Mouse (Mus musculus): ENCODE measurements around the gene Enpp3. TPM values are rescaled to one million over a fixed set of nuclear protein-coding genes. Genes with fewer than 3 reads are reported as not detected.

Enpp3 gene
- polyA plus RNA-seq (2015; fragmentation: Nextera tagmentation; extraction: Ambion mirVana), result 6.1 and 6.4 TPM in 2 replicates

- Histone ChIP-seq H3K4me1 (no peaks in the 10 kb centered on the region), H3K36me3 (no peaks in the 10 kb centered on the region), H3K27me3 (no peaks in the 10 kb centered on the region), H3K27ac (replicated peaks) (no peak within 1 kb of the TSS), H3K9ac (no peak within 1 kb of the TSS), H3K4me2 (replicated peaks) (no peak within 1 kb of the TSS), H3K9me3 (replicated peaks) (no peaks in the 10 kb centered on the region), H3K4me3 (replicated peaks) (no peak within 1 kb of the TSS)
- 79% methylated on average over 1 of the region's 1 CpGs for WGBS
- ATAC-seq (ENCODE audit: insufficient number of reproducible peaks, low FRiP score, low TSS enrichment, low read depth), result no peak
Observed at GRCm38 (mm10) chr10:24842676-24843075, at the start of gene Enpp3. Enpp3 (minus strand) TSS chr10:24842823.

- peaks cover 80% of the 10 kb centered on the region for H3K36me3 ChIP-seq
- H3K9ac ChIP-seq, result no peak overlapping the region
- H3K27ac ChIP-seq (replicated peaks), result no peak overlapping the region
- H3K4me2 ChIP-seq (replicated peaks), result no peak overlapping the region
- no peaks in the 10 kb centered on the region for H3K9me3 ChIP-seq (replicated peaks)
- WGBS, result 93% methylated on average over 7 of the region's 7 CpGs
- H3K4me1 ChIP-seq, result no peaks in the 10 kb centered on the region
- no peaks in the 10 kb centered on the region for H3K27me3 ChIP-seq
- no peak for ATAC-seq (ENCODE audit: insufficient number of reproducible peaks, low FRiP score, low TSS enrichment, low read depth)
- H3K4me3 ChIP-seq (replicated peaks), result no peak overlapping the region
Observed at GRCm38 (mm10) chr10:24888343-24888742, 45.7 kb upstream of the Enpp3 start.

- no peaks in the 10 kb centered on the region for H3K4me1 ChIP-seq
- H3K9ac ChIP-seq, result no peak overlapping the region
- no peak overlapping the region for H3K27ac ChIP-seq (replicated peaks)
- no peaks in the 10 kb centered on the region for H3K9me3 ChIP-seq (replicated peaks)
- WGBS, result 80% methylated on average over 9 of the region's 9 CpGs
- H3K27me3 ChIP-seq, result no peaks in the 10 kb centered on the region
- H3K4me3 ChIP-seq (replicated peaks), result no peak overlapping the region
- no peak for ATAC-seq (ENCODE audit: insufficient number of reproducible peaks, low FRiP score, low TSS enrichment, low read depth)
- no peak overlapping the region for H3K4me2 ChIP-seq (replicated peaks)
- peaks cover 84% of the 10 kb centered on the region for H3K36me3 ChIP-seq
Observed at GRCm38 (mm10) chr10:24886008-24886407, 43.4 kb upstream of the Enpp3 start.

- Histone ChIP-seq H3K4me2 (replicated peaks) (no peak overlapping the region), H3K36me3 (peaks cover 64% of the 10 kb centered on the region), H3K27ac (replicated peaks) (no peak overlapping the region), H3K9me3 (replicated peaks) (no peaks in the 10 kb centered on the region), H3K27me3 (no peaks in the 10 kb centered on the region), H3K4me1 (0 out of 2 replicates have a peak, but pooled peaks cover 4% of the 10 kb centered on the region), H3K9ac (no peak overlapping the region), H3K4me3 (replicated peaks) (no peak overlapping the region)
- ATAC-seq (ENCODE audit: insufficient number of reproducible peaks, low FRiP score, low TSS enrichment, low read depth), result no peak
- 74% methylated on average over 4 of the region's 4 CpGs for WGBS
Observed at GRCm38 (mm10) chr10:24873624-24874023, 31.0 kb upstream of the Enpp3 start.

- Histone ChIP-seq H3K4me1 (0 out of 2 replicates have a peak, but pooled peaks cover 4% of the 10 kb centered on the region), H3K4me3 (replicated peaks) (peak within 1 kb of the TSS; percentile 98), H3K9ac (peak within 1 kb of the TSS; percentile 79), H3K27ac (replicated peaks) (no peak within 1 kb of the TSS), H3K4me2 (replicated peaks) (peak within 1 kb of the TSS; percentile 58), H3K36me3 (peaks cover 30% of the 10 kb centered on the region), H3K27me3 (no peaks in the 10 kb centered on the region), H3K9me3 (replicated peaks) (no peaks in the 10 kb centered on the region)
- WGBS, result under 1% methylated on average over 36 of the region's 36 CpGs
- peak; percentile 99 for ATAC-seq (ENCODE audit: insufficient number of reproducible peaks, low FRiP score, low TSS enrichment, low read depth)
Observed at GRCm38 (mm10) chr10:24869760-24870290, 27.2 kb upstream of the Enpp3 start, which contains the start of gene Med23. Med23 (plus strand) TSS chr10:24869986.

GRCm38 (mm10) chr10:24864434-24864833 is 21.8 kb upstream of the Enpp3 start:
- Histone ChIP-seq H3K36me3 (no peaks in the 10 kb centered on the region), H3K9ac (no peak overlapping the region), H3K27ac (replicated peaks) (no peak overlapping the region), H3K4me2 (replicated peaks) (no peak overlapping the region), H3K9me3 (replicated peaks) (no peaks in the 10 kb centered on the region), H3K4me1 (no peaks in the 10 kb centered on the region), H3K4me3 (replicated peaks) (no peak overlapping the region), H3K27me3 (no peaks in the 10 kb centered on the region)
- WGBS, result 67% methylated on average over 6 of the region's 6 CpGs
- no peak for ATAC-seq (ENCODE audit: insufficient number of reproducible peaks, low FRiP score, low TSS enrichment, low read depth)

GRCm38 (mm10) chr10:24863146-24863545 is 20.5 kb upstream of the Enpp3 start:
- Histone ChIP-seq H3K9me3 (replicated peaks) (no peaks in the 10 kb centered on the region), H3K4me2 (replicated peaks) (no peak overlapping the region), H3K4me3 (replicated peaks) (no peak overlapping the region), H3K36me3 (no peaks in the 10 kb centered on the region), H3K9ac (no peak overlapping the region), H3K27ac (replicated peaks) (no peak overlapping the region), H3K27me3 (no peaks in the 10 kb centered on the region), H3K4me1 (no peaks in the 10 kb centered on the region)
- WGBS, result 63% methylated on average over 2 of the region's 2 CpGs
- ATAC-seq (ENCODE audit: insufficient number of reproducible peaks, low FRiP score, low TSS enrichment, low read depth), result no peak

GRCm38 (mm10) chr10:24841998-24842397 is 625 bp downstream of the Enpp3 start:
- no peak overlapping the region for H3K4me3 ChIP-seq (replicated peaks)
- WGBS, result 26% methylated on average over 2 of the region's 2 CpGs
- H3K4me2 ChIP-seq (replicated peaks), result no peak overlapping the region
- H3K9me3 ChIP-seq (replicated peaks), result no peaks in the 10 kb centered on the region
- no peaks in the 10 kb centered on the region for H3K4me1 ChIP-seq
- H3K9ac ChIP-seq, result no peak overlapping the region
- H3K27ac ChIP-seq (replicated peaks), result no peak overlapping the region
- ATAC-seq (ENCODE audit: insufficient number of reproducible peaks, low FRiP score, low TSS enrichment, low read depth), result no peak
- H3K36me3 ChIP-seq, result no peaks in the 10 kb centered on the region
- no peaks in the 10 kb centered on the region for H3K27me3 ChIP-seq

GRCm38 (mm10) chr10:24840795-24841194 is 1.8 kb downstream of the Enpp3 start:
- WGBS, result 89% methylated on average over 4 of the region's 4 CpGs
- Histone ChIP-seq H3K36me3 (no peaks in the 10 kb centered on the region), H3K4me3 (replicated peaks) (no peak overlapping the region), H3K4me1 (peaks cover 3% of the 10 kb centered on the region; the same call in 1 of the 2 replicates), H3K27me3 (no peaks in the 10 kb centered on the region), H3K4me2 (replicated peaks) (no peak overlapping the region), H3K9me3 (replicated peaks) (no peaks in the 10 kb centered on the region), H3K9ac (no peak overlapping the region), H3K27ac (replicated peaks) (no peak overlapping the region)
- no peak for ATAC-seq (ENCODE audit: insufficient number of reproducible peaks, low FRiP score, low TSS enrichment, low read depth)

GRCm38 (mm10) chr10:24836366-24837038 is 6.1 kb downstream of the Enpp3 start:
- Histone ChIP-seq H3K27ac (replicated peaks) (no peak overlapping the region; the same call in 1 of the 2 replicates), H3K4me2 (replicated peaks) (peak overlapping the region; percentile 45), H3K9me3 (replicated peaks) (no peaks in the 10 kb centered on the region), H3K4me1 (peaks cover 15% of the 10 kb centered on the region), H3K36me3 (no peaks in the 10 kb centered on the region), H3K27me3 (no peaks in the 10 kb centered on the region), H3K9ac (no peak overlapping the region), H3K4me3 (replicated peaks) (peak overlapping the region; percentile 25)
- 25% methylated on average over 4 of the region's 4 CpGs for WGBS
- ATAC-seq (ENCODE audit: insufficient number of reproducible peaks, low FRiP score, low TSS enrichment, low read depth), result no peak

- Histone ChIP-seq H3K4me1 (peaks cover 15% of the 10 kb centered on the region), H3K27ac (replicated peaks) (peak overlapping the region; percentile 60; the same call in 1 of the 2 replicates), H3K36me3 (no peaks in the 10 kb centered on the region), H3K4me3 (replicated peaks) (peak overlapping the region; percentile 25), H3K9ac (no peak overlapping the region), H3K9me3 (replicated peaks) (no peaks in the 10 kb centered on the region), H3K27me3 (no peaks in the 10 kb centered on the region), H3K4me2 (replicated peaks) (peak overlapping the region; percentile 45)
- peak; percentile 34; the same call in 1 of the 2 replicates for ATAC-seq (ENCODE audit: insufficient number of reproducible peaks, low FRiP score, low TSS enrichment, low read depth)
- WGBS, result 2% methylated on average over 12 of the region's 12 CpGs
Observed at GRCm38 (mm10) chr10:24835702-24836342, 6.8 kb downstream of the Enpp3 start.

Data from embryonic facial prominence, embryonic 15.5 days (tissue).